In genomic region chr1:171412001-171412441, GRCm38 (mm10) we compare ENCODE assay signal across 8 mouse cellular contexts. TPM values are rescaled to one million over a fixed set of nuclear protein-coding genes. Genes with fewer than 3 reads are reported as not detected.
DNase-seq lines count a peak whose midpoint lies in the region; ATAC-seq and TF ChIP-seq lines count a peak whose summit lies in the region.

No protein-coding gene starts in this region.

- no peak for ATAC-seq in heart, embryonic 11.5 days (replicated peaks; ENCODE audit: insufficient number of reproducible peaks, low FRiP score, low TSS enrichment)
- peak; percentile 44; the same call in 1 of the 2 replicates for ATAC-seq in kidney, embryonic 16.5 days (ENCODE audit: low FRiP score, low TSS enrichment)
- peak; percentile 8; the same call in 1 of the 2 replicates for ATAC-seq in lung, postnatal 0 days

- no peak for TF ChIP-seq EP300 in lung, postnatal 0 days (IDR thresholded peaks at IDR 0.05)

- peaks cover 13% of the 10 kb centered on the region for H3K36me3 ChIP-seq in heart, embryonic 11.5 days (ENCODE audit: control insufficient read depth, insufficient read depth, low read length)
- H3K36me3 ChIP-seq in kidney, embryonic 16.5 days (ENCODE audit: insufficient read depth, low read length), result peaks cover 20% of the 10 kb centered on the region
- H3K36me3 ChIP-seq in lung, postnatal 0 days (ENCODE audit: insufficient read depth, low read length), result no peaks in the 10 kb centered on the region; the same call in 1 of the 2 replicates

- peak; percentile 74 for DNase-seq in 416B (ENCODE audit: low read depth)
- DNase-seq in CD8-positive naive resting alpha-beta T cell, adult 2 months (ENCODE audit: low read depth in 2 of 2, low spot score in 2 of 2), result peak; percentile 23 to 50
- peak; percentile 66 for DNase-seq in lung, postnatal 0 days (ENCODE audit: low spot score)
- DNase-seq in ovary, adult 18-20 months (ENCODE audit: low spot score), result no peak

- H3K4me3 ChIP-seq in cortical plate, adult 2 months (ENCODE audit: insufficient read depth, low read length), result peak overlapping the region; percentile 89
- peak overlapping the region; percentile 98 for H3K4me3 ChIP-seq in heart, embryonic 11.5 days (ENCODE audit: low read depth, low read length)
- peak overlapping the region; percentile 97 for H3K4me3 ChIP-seq in kidney, embryonic 16.5 days (ENCODE audit: low read length)
- peak overlapping the region; percentile 96 for H3K4me3 ChIP-seq in lung, postnatal 0 days (ENCODE audit: low read depth, low read length)
- H3K4me3 ChIP-seq in olfactory bulb, adult 2 months (ENCODE audit: insufficient read depth, low read depth, low read length), result peak overlapping the region; percentile 92

- TF ChIP-seq CTCF in cortical plate, adult 2 months (IDR thresholded peaks at IDR 0.05; ENCODE audit: extremely low read depth, insufficient read depth, low read length), result no peak
- TF ChIP-seq CTCF in lung, postnatal 0 days (IDR thresholded peaks at IDR 0.05), result peak; percentile 35
- TF ChIP-seq CTCF in olfactory bulb, adult 2 months (IDR thresholded peaks at IDR 0.05; ENCODE audit: insufficient read depth, low read depth, low read length), result no peak

- WGBS in heart, embryonic 11.5 days (ENCODE audit: insufficient replicate concordance), result 2% methylated on average over 20 of the region's 20 CpGs
- under 1% methylated on average over 20 of the region's 20 CpGs for WGBS in kidney, embryonic 16.5 days
- WGBS in lung, postnatal 0 days, result 1% methylated on average over 20 of the region's 20 CpGs
- WGBS in olfactory bulb, adult 2 months, result under 1% methylated on average over 20 of the region's 20 CpGs

- 0 out of 2 replicates have a peak, but pooled peaks have one; percentile 7 for TF ChIP-seq POLR2A in cortical plate, adult 2 months (IDR thresholded peaks at IDR 0.05; ENCODE audit: extremely low read depth, insufficient read depth, low read length)
- TF ChIP-seq POLR2A in olfactory bulb, adult 2 months (IDR thresholded peaks at IDR 0.05; ENCODE audit: insufficient read depth, low read depth, low read length), result no peak

- H3K4me1 ChIP-seq in cortical plate, adult 2 months (ENCODE audit: control insufficient read depth, insufficient read depth, low read length), result no peaks in the 10 kb centered on the region; the same call in 1 of the 2 replicates
- H3K4me1 ChIP-seq in heart, embryonic 11.5 days (ENCODE audit: control insufficient read depth, insufficient read depth, low read length), result peaks cover 4% of the 10 kb centered on the region
- H3K4me1 ChIP-seq in kidney, embryonic 16.5 days (ENCODE audit: insufficient read depth, low read length), result peaks cover 11% of the 10 kb centered on the region
- H3K4me1 ChIP-seq in lung, postnatal 0 days (ENCODE audit: insufficient read depth, low read depth, low read length), result no peaks in the 10 kb centered on the region; the same call in 1 of the 2 replicates
- peaks cover 15% of the 10 kb centered on the region for H3K4me1 ChIP-seq in olfactory bulb, adult 2 months (ENCODE audit: control insufficient read depth, insufficient read depth, low read length)

- peak overlapping the region; percentile 93 for H3K9ac ChIP-seq in heart, embryonic 11.5 days (ENCODE audit: low read depth, low read length)
- H3K9ac ChIP-seq in kidney, embryonic 16.5 days (replicated peaks; ENCODE audit: low read length), result peak overlapping the region; percentile 98
- H3K9ac ChIP-seq in lung, postnatal 0 days (replicated peaks; ENCODE audit: low read depth), result peak overlapping the region; percentile 94

- no peaks in the 10 kb centered on the region for H3K9me3 ChIP-seq in heart, embryonic 11.5 days (replicated peaks; ENCODE audit: control insufficient read depth, low read length)
- no peaks in the 10 kb centered on the region for H3K9me3 ChIP-seq in kidney, embryonic 16.5 days (ENCODE audit: low read length)
- H3K9me3 ChIP-seq in lung, postnatal 0 days (ENCODE audit: low read length), result no peaks in the 10 kb centered on the region

- H3K4me2 ChIP-seq in heart, embryonic 11.5 days, result peak overlapping the region; percentile 80
- H3K4me2 ChIP-seq in kidney, embryonic 16.5 days (replicated peaks; ENCODE audit: low read depth, low read length), result peak overlapping the region; percentile 67
- peak overlapping the region; percentile 71 for H3K4me2 ChIP-seq in lung, postnatal 0 days (replicated peaks; ENCODE audit: low read depth, low read length)

- peak overlapping the region; percentile 95 for H3K27ac ChIP-seq in cortical plate, adult 2 months (ENCODE audit: insufficient read depth, low read length)
- peak overlapping the region; percentile 85 for H3K27ac ChIP-seq in heart, embryonic 11.5 days (ENCODE audit: low read depth, low read length)
- peak overlapping the region; percentile 97 for H3K27ac ChIP-seq in kidney, embryonic 16.5 days (ENCODE audit: low read length)
- H3K27ac ChIP-seq in lung, postnatal 0 days (ENCODE audit: low read length), result peak overlapping the region; percentile 84
- peak overlapping the region; percentile 94 for H3K27ac ChIP-seq in olfactory bulb, adult 2 months (ENCODE audit: insufficient read depth, low read depth, low read length)

- H3K27me3 ChIP-seq in heart, embryonic 11.5 days (ENCODE audit: control insufficient read depth, insufficient read depth, low read length), result no peaks in the 10 kb centered on the region
- no peaks in the 10 kb centered on the region; the same call in 1 of the 2 replicates for H3K27me3 ChIP-seq in kidney, embryonic 16.5 days (ENCODE audit: insufficient read depth, low read length)
- no peaks in the 10 kb centered on the region for H3K27me3 ChIP-seq in lung, postnatal 0 days (replicated peaks; ENCODE audit: insufficient read depth, low read length)

RNA-seq across cellular contexts. Expression of gene Usf1, which starts 0.9 kb away (rescaled TPM):
- polyA plus RNA-seq in cortical plate, adult 2 months (2012; rRNA removed), result 99.2 and 102 TPM in 2 replicates
- polyA plus RNA-seq in heart, embryonic 11.5 days (2014; fragmentation: Nextera tagmentation; extraction: Ambion mirVana), result 53.3 and 68.2 TPM in 2 replicates
- polyA plus RNA-seq in kidney, embryonic 16.5 days (2015; fragmentation: Nextera tagmentation; extraction: Ambion mirVana), result 84.8 and 90.9 TPM in 2 replicates
- 66.4 and 67.7 TPM in 2 replicates for polyA plus RNA-seq in lung, postnatal 0 days (2015; fragmentation: Nextera tagmentation; extraction: Ambion mirVana)
- polyA plus RNA-seq in olfactory bulb, adult 2 months (2012; ENCODE audit: insufficient read depth, insufficient read length, low replicate concordance, missing spikeins), result not detected in 2 replicates

RNA-seq across cellular contexts. Expression of gene Tstd1, which starts 6.7 kb away (rescaled TPM):
- 2.1 TPM in 2 replicates for polyA plus RNA-seq in cortical plate, adult 2 months (2012; rRNA removed)
- polyA plus RNA-seq in heart, embryonic 11.5 days (2014; fragmentation: Nextera tagmentation; extraction: Ambion mirVana), result 0.45 and 1.7 TPM in 2 replicates
- polyA plus RNA-seq in kidney, embryonic 16.5 days (2015; fragmentation: Nextera tagmentation; extraction: Ambion mirVana), result 6.6 and 7.0 TPM in 2 replicates
- 7.1 and 7.8 TPM in 2 replicates for polyA plus RNA-seq in lung, postnatal 0 days (2015; fragmentation: Nextera tagmentation; extraction: Ambion mirVana)
- not detected in 2 replicates for polyA plus RNA-seq in olfactory bulb, adult 2 months (2012; ENCODE audit: insufficient read depth, insufficient read length, low replicate concordance, missing spikeins)

RNA-seq across cellular contexts. Expression of gene Arhgap30, which starts 23.3 kb away (rescaled TPM):
- polyA plus RNA-seq in cortical plate, adult 2 months (2012; rRNA removed), result 1.6 and 2.1 TPM in 2 replicates
- 0.18 and 0.44 TPM in 2 replicates for polyA plus RNA-seq in heart, embryonic 11.5 days (2014; fragmentation: Nextera tagmentation; extraction: Ambion mirVana)
- 1.1 and 1.6 TPM in 2 replicates for polyA plus RNA-seq in kidney, embryonic 16.5 days (2015; fragmentation: Nextera tagmentation; extraction: Ambion mirVana)
- 3.5 and 4.1 TPM in 2 replicates for polyA plus RNA-seq in lung, postnatal 0 days (2015; fragmentation: Nextera tagmentation; extraction: Ambion mirVana)
- polyA plus RNA-seq in olfactory bulb, adult 2 months (2012; ENCODE audit: insufficient read depth, insufficient read length, low replicate concordance, missing spikeins), result 90.1 and 98.6 TPM in 2 replicates

RNA-seq across cellular contexts. Expression of gene F11r, which starts 25.3 kb away (rescaled TPM):
- 8.0 and 9.0 TPM in 2 replicates for polyA plus RNA-seq in cortical plate, adult 2 months (2012; rRNA removed)
- 64.1 and 65.7 TPM in 2 replicates for polyA plus RNA-seq in heart, embryonic 11.5 days (2014; fragmentation: Nextera tagmentation; extraction: Ambion mirVana)
- 156 and 167 TPM in 2 replicates for polyA plus RNA-seq in kidney, embryonic 16.5 days (2015; fragmentation: Nextera tagmentation; extraction: Ambion mirVana)
- 177 and 239 TPM in 2 replicates for polyA plus RNA-seq in lung, postnatal 0 days (2015; fragmentation: Nextera tagmentation; extraction: Ambion mirVana)
- polyA plus RNA-seq in olfactory bulb, adult 2 months (2012; ENCODE audit: insufficient read depth, insufficient read length, low replicate concordance, missing spikeins), result not detected in 2 replicates

RNA-seq across cellular contexts. Expression of gene Nectin4, which starts 42.1 kb away (rescaled TPM):
- polyA plus RNA-seq in cortical plate, adult 2 months (2012; rRNA removed), result 3.2 and 3.8 TPM in 2 replicates
- polyA plus RNA-seq in heart, embryonic 11.5 days (2014; fragmentation: Nextera tagmentation; extraction: Ambion mirVana), result 0.08 and 0.20 TPM in 2 replicates
- 4.7 and 4.8 TPM in 2 replicates for polyA plus RNA-seq in kidney, embryonic 16.5 days (2015; fragmentation: Nextera tagmentation; extraction: Ambion mirVana)
- 10.1 and 10.2 TPM in 2 replicates for polyA plus RNA-seq in lung, postnatal 0 days (2015; fragmentation: Nextera tagmentation; extraction: Ambion mirVana)
- polyA plus RNA-seq in olfactory bulb, adult 2 months (2012; ENCODE audit: insufficient read depth, insufficient read length, low replicate concordance, missing spikeins), result not detected in 2 replicates

Comparison
In these comparisons a context has a peak if more than half of its experiments do, and no peak if none do; other contexts are left out.
1. RNA of gene Usf1, which starts 0.9 kb away (polyA plus RNA-seq): 99.2 to 102 TPM in cortical plate, adult 2 months, 84.8 to 90.9 TPM in kidney, embryonic 16.5 days, 66.4 to 67.7 TPM in lung, postnatal 0 days and 53.3 to 68.2 TPM in heart, embryonic 11.5 days; not detected in olfactory bulb, adult 2 months; every median in the first group is over 10 times any median in the second.
2. RNA of gene Arhgap30, which starts 23.3 kb away (polyA plus RNA-seq): 90.1 to 98.6 TPM in olfactory bulb, adult 2 months; 3.5 to 4.1 TPM in lung, postnatal 0 days, 1.1 to 1.6 TPM in kidney, embryonic 16.5 days, 1.6 to 2.1 TPM in cortical plate, adult 2 months and 0.18 to 0.44 TPM in heart, embryonic 11.5 days; every median in the first group is over 10 times any median in the second.
3. Peak in every context shown above with its lines, with median percentiles within 50 percentile points of each other: H3K27ac ChIP-seq, H3K4me3 ChIP-seq, H3K4me2 ChIP-seq and H3K9ac ChIP-seq.